Mouse (Mus musculus) kidney, postnatal 25 days (tissue): Measurements from ENCODE around the gene Ppm1k.
"Not testable (repeated sequence)": the region's sequence is repeated elsewhere in the genome, so short reads cannot be mapped to it uniquely, and the experiment has no call there.

Experiments used
- DNase-seq, 2 experiments: peaks; one replicate each; pipeline ENCODE4 v3.0.0; 2021; ENCODE audit warnings: mixed read lengths in 2 of 2

Ppm1k gene

GRCm38 (mm10) chr6:57531441-57531840 lies 3.8 kb downstream of the Ppm1k start:
- DNase-seq: no peak

- DNase-seq: no peak
Measured at GRCm38 (mm10) chr6:57531011-57531410, 4.3 kb downstream of the Ppm1k start.

- DNase-seq: no peak
Measured at GRCm38 (mm10) chr6:57529336-57529845, 5.9 kb downstream of the Ppm1k start.

- DNase-seq: peak in 1 of 2 experiments; percentile 39
Measured at GRCm38 (mm10) chr6:57526933-57527332, 8.3 kb downstream of the Ppm1k start.

- DNase-seq: no peak
Measured at GRCm38 (mm10) chr6:57524742-57525141, 10.5 kb downstream of the Ppm1k start.

GRCm38 (mm10) chr6:57520749-57521652 lies 14.3 kb downstream of the Ppm1k start:
- no peak for DNase-seq

- no peak for DNase-seq
Measured at GRCm38 (mm10) chr6:57514035-57514374, 21.3 kb downstream of the Ppm1k start.

- no peak for DNase-seq
Measured at GRCm38 (mm10) chr6:57513351-57514034, 21.8 kb downstream of the Ppm1k start.

- DNase-seq: no peak
Measured at GRCm38 (mm10) chr6:57511899-57512298, 23.4 kb downstream of the Ppm1k start.

GRCm38 (mm10) chr6:57503662-57504379 lies 31.4 kb downstream of the Ppm1k start:
- no peak for DNase-seq

GRCm38 (mm10) chr6:57499209-57499608 lies 36.1 kb downstream of the Ppm1k start:
- DNase-seq: no peak

- not testable (repeated sequence) for DNase-seq
Measured at GRCm38 (mm10) chr6:57468161-57468560, 67.1 kb downstream of the Ppm1k start.
